Mouse (Mus musculus): ENCODE data around the gene Srp9. TPM values are rescaled to one million over a fixed set of nuclear protein-coding genes. Genes with fewer than 3 reads are reported as not detected.
A peak's percentile ranks its signal among the peaks of the same experiment; 100 is the strongest.

Gene Srp9
- polyA plus RNA-seq, 1 experiment from 2014 or later, result 156 TPM

DNA sequence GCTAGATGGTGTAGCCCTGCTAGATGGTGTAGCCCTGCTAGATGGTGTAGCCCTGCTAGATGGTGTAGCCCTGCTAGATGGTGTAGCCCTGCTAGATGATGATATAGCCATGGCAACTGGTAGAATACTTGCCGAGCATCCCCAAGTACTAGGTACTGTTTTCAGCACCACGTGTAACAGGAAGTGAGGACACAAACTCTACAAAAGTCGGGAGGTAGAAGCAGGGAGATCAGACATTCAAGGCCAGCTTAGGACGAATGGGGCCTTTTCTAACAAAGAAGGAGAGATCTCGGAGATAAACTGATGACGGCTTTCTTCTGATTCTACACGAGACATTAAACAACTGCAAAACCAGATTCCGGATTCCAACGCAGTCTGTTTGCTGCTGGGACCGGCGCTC, 14.4 kb upstream of the Srp9 start:
- ATAC-seq (ENCODE audit: low FRiP score), result no peak
- Histone ChIP-seq H3K9me3 (no peaks in the 10 kb centered on the region), H3K27ac (no peak overlapping the region), H3K27me3 (peaks cover 10% of the 10 kb centered on the region; the same call in 1 of the 2 replicates), H3K4me2 (no peak overlapping the region), H3K36me3 (replicated peaks) (no peaks in the 10 kb centered on the region), H3K4me3 (replicated peaks) (no peak overlapping the region), H3K9ac (no peak overlapping the region), H3K4me1 (peaks cover 22% of the 10 kb centered on the region)
- 86% methylated on average over 11 of the region's 11 CpGs for WGBS

- H3K9ac ChIP-seq, result no peak overlapping the region
- H3K4me1 ChIP-seq, result peaks cover 22% of the 10 kb centered on the region
- WGBS, result 75% methylated on average over 15 of the region's 15 CpGs
- no peak for ATAC-seq (ENCODE audit: low FRiP score)
- H3K27ac ChIP-seq, result no peak overlapping the region
- no peak overlapping the region for H3K4me3 ChIP-seq (replicated peaks)
- H3K4me2 ChIP-seq, result no peak overlapping the region
- no peaks in the 10 kb centered on the region for H3K9me3 ChIP-seq
- peaks cover 10% of the 10 kb centered on the region; the same call in 1 of the 2 replicates for H3K27me3 ChIP-seq
- no peaks in the 10 kb centered on the region for H3K36me3 ChIP-seq (replicated peaks)
Measured at GRCm38 (mm10) chr1:182110708-182111385, 13.7 kb upstream of the Srp9 start.

- Histone ChIP-seq H3K9ac (no peak overlapping the region), H3K27ac (no peak overlapping the region), H3K9me3 (no peaks in the 10 kb centered on the region), H3K27me3 (peaks cover 10% of the 10 kb centered on the region), H3K4me2 (no peak overlapping the region), H3K4me1 (peaks cover 22% of the 10 kb centered on the region), H3K4me3 (replicated peaks) (no peak overlapping the region), H3K36me3 (replicated peaks) (no peaks in the 10 kb centered on the region)
- no peak for ATAC-seq (ENCODE audit: low FRiP score)
- WGBS, result 77% methylated on average over 14 of the region's 14 CpGs
Measured at GRCm38 (mm10) chr1:182111386-182112317, 12.9 kb upstream of the Srp9 start.

DNA sequence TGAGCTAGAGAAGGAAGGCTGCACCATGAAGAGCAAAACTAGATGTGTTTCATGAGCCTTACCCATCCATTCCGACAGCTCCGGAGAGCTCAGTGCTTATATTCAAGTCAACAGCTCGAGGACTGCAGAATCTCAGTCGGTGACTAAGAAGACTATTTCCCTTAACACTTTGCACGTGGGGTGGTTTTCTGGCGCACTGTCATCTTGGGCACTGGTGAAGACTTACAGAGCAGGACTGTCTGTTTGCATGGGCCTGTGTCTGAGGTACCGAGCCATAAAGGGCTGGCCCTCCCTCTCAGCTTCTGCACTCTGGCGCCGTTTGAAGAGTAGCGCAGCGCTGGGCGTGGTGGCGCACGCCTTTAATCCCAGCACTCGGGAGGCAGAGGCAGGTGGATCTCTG, 12.2 kb upstream of the Srp9 start:
- Histone ChIP-seq H3K27me3 (peaks cover 10% of the 10 kb centered on the region), H3K4me2 (no peak overlapping the region), H3K9me3 (no peaks in the 10 kb centered on the region), H3K4me3 (replicated peaks) (no peak overlapping the region), H3K4me1 (peaks cover 22% of the 10 kb centered on the region), H3K27ac (no peak overlapping the region), H3K36me3 (replicated peaks) (no peaks in the 10 kb centered on the region), H3K9ac (no peak overlapping the region)
- WGBS, result 93% methylated on average over 15 of the region's 15 CpGs
- ATAC-seq (ENCODE audit: low FRiP score), result no peak

DNA sequence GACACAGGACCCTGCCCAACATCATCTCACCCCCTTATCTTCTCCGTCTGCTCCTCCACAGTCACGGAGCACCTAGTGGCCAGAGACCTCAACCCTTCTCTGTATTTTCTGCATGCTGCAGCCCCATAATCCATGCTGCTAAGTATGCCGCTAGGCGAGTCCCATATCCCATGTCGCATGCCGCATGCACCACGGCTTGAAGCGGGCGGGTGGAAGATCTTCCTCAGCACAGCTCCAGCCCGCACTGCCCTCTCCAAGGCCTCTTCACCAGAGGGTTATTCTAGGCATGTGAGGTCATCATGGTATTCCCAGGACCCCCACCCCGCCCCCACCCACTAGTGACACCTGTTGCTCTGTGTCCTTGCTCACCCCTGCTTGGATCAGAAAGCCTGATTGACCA, 11.4 kb upstream of the Srp9 start:
- no peak overlapping the region for H3K4me3 ChIP-seq (replicated peaks)
- peaks cover 22% of the 10 kb centered on the region for H3K4me1 ChIP-seq
- 86% methylated on average over 11 of the region's 11 CpGs for WGBS

DNA sequence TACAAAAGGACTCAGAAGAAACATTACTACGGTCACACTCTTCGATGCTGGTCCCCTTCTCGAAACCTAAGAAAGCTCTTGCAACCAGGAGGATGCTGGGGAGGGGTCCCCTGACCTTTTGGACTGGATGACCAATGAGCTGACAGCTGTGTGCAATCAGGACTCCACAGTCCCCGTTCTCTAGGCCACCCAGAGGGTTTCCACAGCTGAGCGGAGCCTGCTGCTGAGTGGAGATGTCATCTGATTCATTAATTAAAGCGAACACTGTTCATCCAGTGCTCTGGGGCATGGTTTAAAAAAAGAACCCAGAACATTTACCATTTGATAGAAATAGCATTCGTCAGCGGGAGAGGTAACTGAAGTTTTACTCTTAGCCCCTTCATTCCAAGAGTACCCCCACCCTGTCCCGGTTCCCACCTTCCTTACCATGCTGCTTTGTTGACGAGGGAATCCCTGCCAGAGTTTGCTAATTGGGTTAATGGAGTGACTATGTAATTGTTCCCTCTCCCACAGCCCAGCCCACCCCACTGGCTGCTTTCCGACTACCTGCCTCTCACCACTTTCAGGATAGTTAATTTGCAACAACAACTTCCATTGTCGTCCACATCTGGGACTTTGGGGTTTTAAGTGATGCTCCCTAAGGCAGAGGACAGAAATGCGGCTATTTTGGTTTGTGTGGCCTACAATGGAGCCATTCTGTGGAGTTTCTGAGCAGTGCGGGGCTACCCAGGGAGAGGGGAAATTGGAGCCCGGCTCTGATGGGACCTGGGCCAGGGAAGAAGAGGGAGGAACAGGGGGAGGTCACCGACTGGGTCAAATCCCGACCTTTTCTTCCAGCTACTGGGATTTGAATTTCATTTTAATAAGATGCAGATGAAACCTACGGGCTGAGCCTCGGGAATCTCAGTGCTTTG, 10.7 kb upstream of the Srp9 start:
- Histone ChIP-seq H3K9me3 (no peaks in the 10 kb centered on the region), H3K4me2 (peak overlapping the region; percentile 21), H3K36me3 (replicated peaks) (no peaks in the 10 kb centered on the region), H3K27ac (no peak overlapping the region), H3K4me3 (replicated peaks) (no peak overlapping the region), H3K4me1 (peaks cover 22% of the 10 kb centered on the region), H3K9ac (no peak overlapping the region), H3K27me3 (peaks cover 10% of the 10 kb centered on the region)
- peak; percentile 45; the same call in 1 of the 2 replicates for ATAC-seq (ENCODE audit: low FRiP score)
- 22% methylated on average over 19 of the region's 19 CpGs for WGBS

More for the DNA sequence above, 11.4 kb upstream of the Srp9 start:
- Histone ChIP-seq H3K27me3 (peaks cover 10% of the 10 kb centered on the region), H3K27ac (no peak overlapping the region), H3K9me3 (no peaks in the 10 kb centered on the region), H3K4me2 (no peak overlapping the region), H3K9ac (no peak overlapping the region), H3K36me3 (replicated peaks) (no peaks in the 10 kb centered on the region)
- no peak for ATAC-seq (ENCODE audit: low FRiP score)

DNA sequence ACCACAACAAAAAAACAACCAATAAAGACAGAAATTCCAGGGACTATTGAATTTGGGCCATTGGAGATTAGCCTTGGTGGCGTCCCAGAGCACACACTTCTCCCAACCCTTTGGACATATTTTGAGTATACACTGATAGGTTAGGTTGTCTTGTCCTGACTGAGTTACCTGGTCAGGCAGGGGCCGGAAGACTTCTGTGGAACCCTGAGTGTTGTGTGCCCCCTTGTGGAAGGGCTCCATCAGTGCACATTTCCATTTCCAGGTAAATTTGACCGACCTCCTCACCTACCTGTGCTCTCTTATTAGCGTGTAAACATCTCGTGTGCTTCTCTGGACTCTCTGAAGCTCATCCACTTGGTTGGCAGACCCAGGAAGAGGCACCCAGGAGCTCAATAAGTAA, 9.3 kb upstream of the Srp9 start:
- WGBS, result 28% methylated on average over 5 of the region's 5 CpGs
- Histone ChIP-seq H3K4me3 (replicated peaks) (no peak overlapping the region), H3K36me3 (replicated peaks) (no peaks in the 10 kb centered on the region), H3K4me1 (peaks cover 22% of the 10 kb centered on the region), H3K9me3 (no peaks in the 10 kb centered on the region), H3K4me2 (no peak overlapping the region), H3K9ac (no peak overlapping the region), H3K27ac (no peak overlapping the region), H3K27me3 (peaks cover 10% of the 10 kb centered on the region)
- no peak for ATAC-seq (ENCODE audit: low FRiP score)

DNA sequence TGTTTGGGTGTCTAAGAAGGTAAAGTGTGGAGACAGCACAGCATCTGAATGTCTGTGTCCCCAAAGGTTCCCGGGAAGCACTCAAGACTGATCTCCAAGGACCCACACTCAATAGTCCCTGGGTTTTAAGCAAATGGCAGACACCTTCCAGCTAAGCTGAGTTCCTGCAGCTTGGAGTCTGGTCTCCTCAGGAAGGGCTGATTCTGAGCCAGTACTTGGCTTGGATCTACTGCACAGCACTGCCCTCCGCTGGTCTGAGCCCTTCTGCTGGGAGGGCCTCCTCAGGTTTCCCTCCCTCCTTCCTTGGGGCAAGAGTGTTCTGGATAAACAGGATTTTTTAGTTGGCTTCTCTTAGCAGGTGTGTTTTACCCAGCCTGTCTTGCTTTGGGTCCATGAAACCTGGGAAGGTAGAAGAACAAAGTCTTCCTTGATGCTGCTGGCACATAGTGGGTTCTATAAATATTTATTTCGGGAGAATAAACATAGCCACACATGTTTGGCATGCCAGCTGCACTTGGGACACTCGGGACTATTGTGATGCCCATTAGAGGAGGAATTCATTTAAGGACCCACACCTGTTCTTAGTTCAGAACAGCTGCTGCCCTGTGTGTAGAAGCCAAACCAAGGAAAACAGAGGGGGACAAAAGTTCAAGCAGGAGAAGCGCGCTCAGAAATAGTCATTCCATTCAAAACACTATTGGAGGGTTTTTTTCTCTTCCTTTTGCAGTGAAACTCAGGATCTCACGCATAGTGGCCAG, 8.7 kb upstream of the Srp9 start:
- H3K27me3 ChIP-seq, result peaks cover 11% of the 10 kb centered on the region
- ATAC-seq (ENCODE audit: low FRiP score), result no peak; the same call in 1 of the 2 replicates

DNA sequence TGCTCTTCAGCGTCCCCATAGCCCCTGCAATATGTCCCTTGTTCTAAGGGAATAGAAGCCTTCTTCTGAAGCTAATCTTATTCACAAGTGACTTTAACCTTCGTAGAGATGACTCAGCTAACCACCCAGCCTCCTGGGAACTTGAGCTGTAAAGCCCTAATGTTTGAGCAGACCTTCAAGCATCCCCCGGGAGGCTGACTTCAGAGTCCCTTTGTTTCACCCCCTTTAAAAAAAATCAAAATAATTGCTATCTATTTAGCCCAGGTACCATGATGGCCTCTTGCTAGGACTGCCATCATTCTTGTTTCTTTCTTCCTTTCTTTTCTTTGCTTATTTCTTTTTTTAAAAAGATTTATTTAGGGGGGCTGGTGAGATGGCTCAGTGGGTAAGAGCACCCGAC, 2.1 kb upstream of the Srp9 start:
- WGBS, result 86% methylated on average over 4 of the region's 4 CpGs
- H3K36me3 ChIP-seq (replicated peaks), result no peaks in the 10 kb centered on the region

More for the DNA sequence above, 8.7 kb upstream of the Srp9 start:
- no peak overlapping the region for H3K9ac ChIP-seq
- H3K4me1 ChIP-seq, result peaks cover 22% of the 10 kb centered on the region
- H3K4me3 ChIP-seq (replicated peaks), result no peak overlapping the region
- 53% methylated on average over 7 of the region's 7 CpGs for WGBS
- no peaks in the 10 kb centered on the region for H3K36me3 ChIP-seq (replicated peaks)
- H3K4me2 ChIP-seq, result no peak overlapping the region
- no peak overlapping the region for H3K27ac ChIP-seq
- H3K9me3 ChIP-seq, result no peaks in the 10 kb centered on the region

GRCm38 (mm10) chr1:182124924-182125368, 409 bp downstream of the Srp9 start:
- WGBS, result under 1% methylated on average over 33 of the region's 33 CpGs
- Histone ChIP-seq H3K4me3 (replicated peaks) (peak overlapping the region; percentile 89), H3K27ac (peak overlapping the region; percentile 68), H3K9ac (peak overlapping the region; percentile 64), H3K4me1 (peaks cover 15% of the 10 kb centered on the region), H3K36me3 (replicated peaks) (peaks cover 11% of the 10 kb centered on the region; the same call in 1 of the 2 replicates), H3K9me3 (0 out of 2 replicates have a peak, but pooled peaks cover 3% of the 10 kb centered on the region), H3K4me2 (peak overlapping the region; percentile 62), H3K27me3 (peaks cover 5% of the 10 kb centered on the region; the same call in 1 of the 2 replicates)
- ATAC-seq (ENCODE audit: low FRiP score), result peak; percentile 93

More for the DNA sequence above, 2.1 kb upstream of the Srp9 start:
- Histone ChIP-seq H3K9ac (no peak overlapping the region), H3K9me3 (no peaks in the 10 kb centered on the region), H3K4me1 (peaks cover 15% of the 10 kb centered on the region), H3K27ac (no peak overlapping the region), H3K4me2 (no peak overlapping the region), H3K4me3 (replicated peaks) (no peak overlapping the region), H3K27me3 (peaks cover 5% of the 10 kb centered on the region; the same call in 1 of the 2 replicates)
- no peak for ATAC-seq (ENCODE audit: low FRiP score)

DNA sequence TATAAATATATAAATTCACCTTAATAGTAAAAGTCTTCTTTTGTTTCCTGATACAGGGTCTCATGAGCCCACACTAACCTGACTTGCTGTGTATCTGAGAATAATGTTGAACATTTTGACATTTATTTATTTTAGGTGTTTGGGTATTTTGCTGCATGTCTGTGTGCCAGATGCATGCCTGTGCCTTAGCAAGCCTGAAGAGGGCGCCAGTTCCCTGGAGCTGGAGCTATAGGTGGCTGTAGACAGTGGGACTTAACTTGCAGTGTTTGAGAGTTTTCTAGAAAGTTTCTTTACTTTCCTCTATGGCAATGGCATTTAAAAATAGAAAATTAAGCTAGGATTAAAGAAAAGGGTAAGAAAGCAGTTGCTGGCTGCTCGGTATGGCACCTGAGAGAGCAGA, 6.3 kb downstream of the Srp9 start:
- no peak overlapping the region for H3K4me2 ChIP-seq
- no peak for ATAC-seq (ENCODE audit: low FRiP score)
- H3K9me3 ChIP-seq, result 0 out of 2 replicates have a peak, but pooled peaks cover 3% of the 10 kb centered on the region
- peaks cover 23% of the 10 kb centered on the region for H3K36me3 ChIP-seq (replicated peaks)
- no peak overlapping the region for H3K27ac ChIP-seq
- H3K9ac ChIP-seq, result no peak overlapping the region
- H3K4me3 ChIP-seq (replicated peaks), result no peak overlapping the region
- H3K4me1 ChIP-seq, result peaks cover 6% of the 10 kb centered on the region
- H3K27me3 ChIP-seq, result no peaks in the 10 kb centered on the region
- WGBS, result 51% methylated on average over 2 of the region's 2 CpGs

Data from forebrain, embryonic 12.5 days (tissue).